Mouse (Mus musculus) lung, embryonic 15.5 days (tissue): ENCODE measurements around the gene Apmap. TPM values are rescaled to one million over a fixed set of nuclear protein-coding genes. Genes with fewer than 3 reads are reported as not detected.
A peak's percentile ranks its signal among the peaks of the same experiment; 100 is the strongest.

ENCODE experiments used
- ATAC-seq: fragments of 200-750 bp; cut with Nextera tagmentation; 2 replicates; pipeline ENCODE4 v1.8.0; 2017; ENCODE audit warnings: moderate number of reproducible peaks, borderline replicate concordance; ENCODE audit not compliant: low FRiP score, low TSS enrichment; ENCODE audit errors: extremely low read depth
- H3K27ac ChIP-seq: fragments of 300-500 bp; sonication (generic); 2 replicates; pipeline ENCODE4 v1.5.1; 2015; ENCODE audit warnings: moderate library complexity, mild to moderate bottlenecking, inconsistent platforms
- H3K27me3 ChIP-seq: fragments of 300-500 bp; sonication (generic); 2 replicates; pipeline ENCODE4 v1.6.1; 2015; ENCODE audit warnings: inconsistent platforms
- H3K36me3 ChIP-seq: fragments of 300-500 bp; sonication (generic); 2 replicates; pipeline ENCODE4 v1.6.1; 2015; ENCODE audit warnings: inconsistent platforms
- H3K4me1 ChIP-seq: fragments of 300-500 bp; sonication (generic); 2 replicates; pipeline ENCODE4 v1.6.1; 2015; ENCODE audit warnings: inconsistent platforms
- H3K4me2 ChIP-seq: fragments of 300-500 bp; sonication (generic); 2 replicates; pipeline ENCODE4 v1.6.1; 2015; ENCODE audit warnings: inconsistent platforms, mild to moderate bottlenecking, moderate library complexity
- H3K4me3 ChIP-seq: fragments of 300-500 bp; sonication (generic); 2 replicates; pipeline ENCODE4 v1.5.1; 2015; ENCODE audit warnings: mild to moderate bottlenecking, inconsistent platforms
- H3K9ac ChIP-seq: fragments of 300-500 bp; sonication (generic); 2 replicates; pipeline ENCODE4 v1.6.1; 2015; ENCODE audit warnings: inconsistent platforms
- H3K9me3 ChIP-seq: fragments of 300-500 bp; sonication (generic); 2 replicates; pipeline ENCODE4 v1.6.1; 2016; ENCODE audit warnings: inconsistent platforms
- WGBS: fragments of 180-500 bp; shearing (Covaris S2); methylation state at CpG from one replicate; pipeline ENCODE4 v1.1.7; 2015; 5-methylcytosine and 5-hydroxymethylcytosine counted together
- polyA plus RNA-seq: library from polyadenylated mRNA; unstranded; fragments of >200 nt; fragmentation: Nextera tagmentation; extraction: Ambion mirVana; gene quantifications from 2 replicates; pipeline ENCODE4 v1.2.1, GENCODE M21; 2015

Apmap gene
- polyA plus RNA-seq, 1 experiment from 2014 or later: 53.7 TPM

- Histone ChIP-seq H3K4me3 (no peak overlapping the region), H3K4me1 (no peaks in the 10 kb centered on the region), H3K27ac (no peak overlapping the region), H3K27me3 (no peaks in the 10 kb centered on the region), H3K9ac (no peak overlapping the region), H3K36me3 (no peaks in the 10 kb centered on the region), H3K9me3 (no peaks in the 10 kb centered on the region), H3K4me2 (no peak overlapping the region)
- peak; percentile 51; the same call in 1 of the 2 replicates for ATAC-seq
- 63% methylated on average over 8 of the region's 8 CpGs for WGBS
Measured at GRCm38 (mm10) chr2:150643726-150644415, 35.5 kb upstream of the Apmap start.

- 83% methylated on average over 1 of the region's 1 CpGs for WGBS
- Histone ChIP-seq H3K4me2 (no peak overlapping the region), H3K27ac (no peak overlapping the region), H3K36me3 (no peaks in the 10 kb centered on the region), H3K9me3 (no peaks in the 10 kb centered on the region), H3K4me3 (no peak overlapping the region), H3K27me3 (no peaks in the 10 kb centered on the region), H3K4me1 (no peaks in the 10 kb centered on the region), H3K9ac (no peak overlapping the region)
- ATAC-seq: no peak
Measured at GRCm38 (mm10) chr2:150643166-150643565, 34.8 kb upstream of the Apmap start.

GRCm38 (mm10) chr2:150638370-150638733 is 30.0 kb upstream of the Apmap start:
- Histone ChIP-seq H3K36me3 (no peaks in the 10 kb centered on the region), H3K9ac (no peak overlapping the region), H3K9me3 (no peaks in the 10 kb centered on the region), H3K4me1 (no peaks in the 10 kb centered on the region), H3K4me3 (no peak overlapping the region), H3K27me3 (no peaks in the 10 kb centered on the region), H3K4me2 (no peak overlapping the region), H3K27ac (no peak overlapping the region)
- ATAC-seq: no peak
- 47% methylated on average over 2 of the region's 2 CpGs for WGBS

GRCm38 (mm10) chr2:150637702-150638369 is 29.5 kb upstream of the Apmap start:
- H3K4me3 ChIP-seq: no peak overlapping the region
- ATAC-seq: no peak
- no peak overlapping the region for H3K27ac ChIP-seq
- H3K27me3 ChIP-seq: no peaks in the 10 kb centered on the region
- H3K4me2 ChIP-seq: no peak overlapping the region
- no peaks in the 10 kb centered on the region for H3K4me1 ChIP-seq
- H3K36me3 ChIP-seq: no peaks in the 10 kb centered on the region
- no peak overlapping the region for H3K9ac ChIP-seq
- H3K9me3 ChIP-seq: no peaks in the 10 kb centered on the region
- WGBS: 63% methylated on average over 6 of the region's 6 CpGs

- Histone ChIP-seq H3K36me3 (no peaks in the 10 kb centered on the region), H3K4me1 (no peaks in the 10 kb centered on the region), H3K27ac (no peak overlapping the region), H3K9me3 (no peaks in the 10 kb centered on the region), H3K4me3 (no peak overlapping the region), H3K9ac (no peak overlapping the region), H3K27me3 (no peaks in the 10 kb centered on the region), H3K4me2 (no peak overlapping the region)
- WGBS: 61% methylated on average over 3 of the region's 3 CpGs
- ATAC-seq: no peak
Measured at GRCm38 (mm10) chr2:150635877-150636446, 27.6 kb upstream of the Apmap start.

GRCm38 (mm10) chr2:150629255-150629654 is 20.9 kb upstream of the Apmap start:
- Histone ChIP-seq H3K4me1 (no peaks in the 10 kb centered on the region), H3K9me3 (no peaks in the 10 kb centered on the region), H3K4me3 (no peak overlapping the region), H3K27me3 (no peaks in the 10 kb centered on the region), H3K36me3 (no peaks in the 10 kb centered on the region), H3K27ac (no peak overlapping the region), H3K9ac (no peak overlapping the region), H3K4me2 (no peak overlapping the region)
- WGBS: 75% methylated on average over 4 of the region's 4 CpGs
- no peak for ATAC-seq

GRCm38 (mm10) chr2:150627140-150627539 is 18.8 kb upstream of the Apmap start:
- Histone ChIP-seq H3K9me3 (no peaks in the 10 kb centered on the region), H3K4me2 (no peak overlapping the region), H3K27ac (no peak overlapping the region), H3K9ac (no peak overlapping the region), H3K27me3 (no peaks in the 10 kb centered on the region), H3K4me3 (no peak overlapping the region), H3K4me1 (no peaks in the 10 kb centered on the region), H3K36me3 (no peaks in the 10 kb centered on the region)
- no peak for ATAC-seq
- 61% methylated on average over 6 of the region's 6 CpGs for WGBS

- H3K36me3 ChIP-seq: no peaks in the 10 kb centered on the region
- ATAC-seq: no peak
- H3K27me3 ChIP-seq: no peaks in the 10 kb centered on the region
- H3K4me3 ChIP-seq: no peak overlapping the region
- no peaks in the 10 kb centered on the region for H3K9me3 ChIP-seq
- no peaks in the 10 kb centered on the region for H3K4me1 ChIP-seq
- H3K27ac ChIP-seq: no peak overlapping the region
- no peak overlapping the region for H3K4me2 ChIP-seq
- WGBS: 80% methylated on average over 8 of the region's 8 CpGs
- no peak overlapping the region for H3K9ac ChIP-seq
Measured at GRCm38 (mm10) chr2:150624926-150625325, 16.6 kb upstream of the Apmap start.

- Histone ChIP-seq H3K9me3 (no peaks in the 10 kb centered on the region), H3K27me3 (no peaks in the 10 kb centered on the region), H3K36me3 (no peaks in the 10 kb centered on the region), H3K4me1 (no peaks in the 10 kb centered on the region), H3K4me3 (no peak overlapping the region), H3K27ac (no peak overlapping the region), H3K9ac (no peak overlapping the region), H3K4me2 (no peak overlapping the region)
- no peak for ATAC-seq
- 70% methylated on average over 3 of the region's 3 CpGs for WGBS
Measured at GRCm38 (mm10) chr2:150623957-150624356, 15.6 kb upstream of the Apmap start.

- Histone ChIP-seq H3K27me3 (no peaks in the 10 kb centered on the region), H3K27ac (no peak overlapping the region), H3K4me2 (no peak overlapping the region)
Measured at GRCm38 (mm10) chr2:150621698-150622097, 13.3 kb upstream of the Apmap start.

GRCm38 (mm10) chr2:150610097-150610496 is 1.7 kb upstream of the Apmap start:
- Histone ChIP-seq H3K27me3 (no peaks in the 10 kb centered on the region), H3K4me1 (peaks cover 12% of the 10 kb centered on the region), H3K9ac (no peak overlapping the region), H3K4me2 (no peak overlapping the region), H3K9me3 (no peaks in the 10 kb centered on the region), H3K4me3 (no peak overlapping the region), H3K27ac (no peak overlapping the region), H3K36me3 (0 out of 2 replicates have a peak, but pooled peaks cover 3% of the 10 kb centered on the region)
- ATAC-seq: no peak
- WGBS: 63% methylated on average over 3 of the region's 3 CpGs

More at GRCm38 (mm10) chr2:150621698-150622097, 13.3 kb upstream of the Apmap start:
- Histone ChIP-seq H3K36me3 (no peaks in the 10 kb centered on the region), H3K4me1 (no peaks in the 10 kb centered on the region), H3K9ac (no peak overlapping the region), H3K9me3 (no peaks in the 10 kb centered on the region), H3K4me3 (no peak overlapping the region)
- ATAC-seq: no peak
- 49% methylated on average over 3 of the region's 3 CpGs for WGBS
